Mouse (Mus musculus) embryonic fibroblast, embryonic 13.5 days (primary cell): ENCODE data around the gene Mgat5.

ENCODE experiments used
- CTCF ChIP-seq: IDR thresholded peaks from 2 replicates; pipeline ENCODE4 v1.5.1; 2011; ENCODE audit warnings: mild to moderate bottlenecking, control low read depth, low read length, moderate library complexity, borderline replicate concordance; ENCODE audit not compliant: insufficient read depth
- POLR2A ChIP-seq: IDR thresholded peaks from 2 replicates; pipeline ENCODE4 v1.6.1; 2011; ENCODE audit warnings: low read depth, mild to moderate bottlenecking, control low read depth, low read length, moderate library complexity

- TF ChIP-seq POLR2A (no peak), CTCF (no peak)
Observed at GRCm38 (mm10) chr1:127310011-127310410, 105.2 kb downstream of the Mgat5 start.
